ENCODE assay signal across 8 mouse cellular contexts in genomic region chrX:15322207-15322839, GRCm38 (mm10).
A peak's percentile ranks its signal among the peaks of the same experiment; 100 is the strongest.
DNase-seq lines count a peak whose midpoint lies in the region; ATAC-seq and TF ChIP-seq lines count a peak whose summit lies in the region.

No protein-coding gene starts in this region.

- ATAC-seq in heart, postnatal 0 days (ENCODE audit: insufficient read depth, low read depth) = 0 out of 2 replicates have a peak, but pooled peaks have one; percentile 41
- ATAC-seq in midbrain, embryonic 12.5 days (ENCODE audit: low FRiP score, low read depth) = peak; percentile 83

- WGBS in heart, postnatal 0 days = 7% methylated on average over 7 of the region's 7 CpGs
- 6% methylated on average over 7 of the region's 7 CpGs for WGBS in large intestine, adult 2 months
- 14% methylated on average over 7 of the region's 7 CpGs for WGBS in midbrain, embryonic 12.5 days

- no peak overlapping the region for H3K27ac ChIP-seq in gastrocnemius, adult 2 months
- H3K27ac ChIP-seq in heart, postnatal 0 days (ENCODE audit: low read depth) = no peak overlapping the region
- no peak overlapping the region for H3K27ac ChIP-seq in midbrain, embryonic 12.5 days (replicated peaks)

- H3K9ac ChIP-seq in heart, postnatal 0 days (replicated peaks; ENCODE audit: low read depth, low read length) = no peak overlapping the region
- no peak overlapping the region for H3K9ac ChIP-seq in midbrain, embryonic 12.5 days (replicated peaks)

- H3K36me3 ChIP-seq in heart, postnatal 0 days (replicated peaks; ENCODE audit: control insufficient read depth, insufficient read depth, low read length) = no peaks in the 10 kb centered on the region
- no peaks in the 10 kb centered on the region for H3K36me3 ChIP-seq in midbrain, embryonic 12.5 days

- peak overlapping the region; percentile 39 for H3K4me2 ChIP-seq in heart, postnatal 0 days (ENCODE audit: low read depth, low read length)
- peak overlapping the region; percentile 23; the same call in 1 of the 2 replicates for H3K4me2 ChIP-seq in midbrain, embryonic 12.5 days (replicated peaks)

- H3K4me1 ChIP-seq in heart, postnatal 0 days (ENCODE audit: control insufficient read depth, insufficient read depth) = no peaks in the 10 kb centered on the region
- H3K4me1 ChIP-seq in midbrain, embryonic 12.5 days = no peaks in the 10 kb centered on the region

- TF ChIP-seq CTCF in gastrocnemius, adult 2 months (IDR thresholded peaks at IDR 0.05) = peak; percentile 16; the same call in 1 of the 2 replicates
- no peak for TF ChIP-seq CTCF in heart, postnatal 0 days (IDR thresholded peaks at IDR 0.05; ENCODE audit: low read depth)

- peak overlapping the region; percentile 2; the same call in 1 of the 2 replicates for H3K4me3 ChIP-seq in gastrocnemius, adult 2 months
- no peak overlapping the region for H3K4me3 ChIP-seq in heart, postnatal 0 days (ENCODE audit: low read depth, low read length)
- no peak overlapping the region for H3K4me3 ChIP-seq in midbrain, embryonic 12.5 days

- no peak for TF ChIP-seq EP300 in heart, postnatal 0 days (IDR thresholded peaks at IDR 0.05; ENCODE audit: low read depth)

- H3K27me3 ChIP-seq in heart, postnatal 0 days (ENCODE audit: control insufficient read depth, insufficient read depth, low read length) = no peaks in the 10 kb centered on the region
- no peaks in the 10 kb centered on the region for H3K27me3 ChIP-seq in midbrain, embryonic 12.5 days

- intact Hi-C loops in gastrocnemius, adult 2 months (cut with DNase I) = no loop called here
- intact Hi-C loops in gastrocnemius, postnatal 14 days (cut with DNase I; ENCODE audit: low total_unique reads) = no loop called here

- no peaks in the 10 kb centered on the region for H3K9me3 ChIP-seq in heart, postnatal 0 days (replicated peaks; ENCODE audit: control insufficient read depth, low read length)
- H3K9me3 ChIP-seq in midbrain, embryonic 12.5 days = no peaks in the 10 kb centered on the region

- DNase-seq in gastrocnemius, adult 2 months = peak; percentile 19
- no peak for DNase-seq in gastrocnemius, postnatal 14 days
- DNase-seq in embryo, embryonic 11 days = peak; percentile 78
- DNase-seq in heart, postnatal 0 days (ENCODE audit: low spot score) = peak; percentile 7
- peak; percentile 2 for DNase-seq in large intestine, adult 2 months (ENCODE audit: low read depth, low spot score)
- no peak for DNase-seq in layer of hippocampus, adult 9-11 months
- no peak for DNase-seq in thymus, postnatal 36 days

Comparison
In these comparisons a context has a peak if more than half of its experiments do, and no peak if none do; other contexts are left out.
1. DNase-seq: peak in gastrocnemius, adult 2 months (single experiment), embryo, embryonic 11 days (single experiment), heart, postnatal 0 days (single experiment) and large intestine, adult 2 months (single experiment); none in gastrocnemius, postnatal 14 days (single experiment), layer of hippocampus, adult 9-11 months (single experiment) and thymus, postnatal 36 days (0 of 2).